Mouse (Mus musculus) kidney, postnatal 0 days (tissue): ENCODE data around the gene Esrrg. TPM values are rescaled to one million over a fixed set of nuclear protein-coding genes. Genes with fewer than 3 reads are reported as not detected.

ENCODE experiments used
- ATAC-seq: fragments of 200-750 bp; cut with Nextera tagmentation; replicated peaks from 2 replicates; pipeline ENCODE4 v1.8.0; 2017; ENCODE audit warnings: low read depth, moderate number of reproducible peaks, moderate TSS enrichment, moderate library complexity; ENCODE audit not compliant: low FRiP score
- DNase-seq: peaks from one replicate; pipeline ENCODE4 v3.0.0-alpha.2; 2016; ENCODE audit warnings: low spot score
- H3K27ac ChIP-seq: fragments of 300-500 bp; sonication (generic); 2 replicates; pipeline ENCODE4 v1.5.1; 2014; ENCODE audit warnings: mild to moderate bottlenecking
- H3K27me3 ChIP-seq: fragments of 300-500 bp; sonication (generic); 2 replicates; pipeline ENCODE4 v1.6.1; 2014; ENCODE audit warnings: low read length, mixed read lengths; ENCODE audit not compliant: insufficient read depth
- H3K36me3 ChIP-seq: fragments of 300-500 bp; sonication (generic); 2 replicates; pipeline ENCODE4 v1.6.1; 2014; ENCODE audit warnings: low read length, mixed read lengths; ENCODE audit not compliant: insufficient read depth
- H3K4me1 ChIP-seq: fragments of 300-500 bp; sonication (generic); replicated peaks from 2 replicates; pipeline ENCODE4 v1.6.1; 2014; ENCODE audit warnings: antibody characterized with exemption, low read length, mixed read lengths; ENCODE audit not compliant: insufficient read depth
- H3K4me2 ChIP-seq: fragments of 300-500 bp; sonication (generic); 2 replicates; pipeline ENCODE4 v1.6.1; 2014; ENCODE audit warnings: mild to moderate bottlenecking, low read length, moderate library complexity, mixed read lengths
- H3K4me3 ChIP-seq: fragments of 300-500 bp; sonication (generic); replicated peaks from 2 replicates; pipeline ENCODE4 v1.5.1; 2014; ENCODE audit warnings: low read depth, low read length
- H3K9ac ChIP-seq: fragments of 300-500 bp; sonication (generic); 2 replicates; pipeline ENCODE4 v1.6.1; 2014; ENCODE audit warnings: low read depth, low read length
- H3K9me3 ChIP-seq: fragments of 300-500 bp; sonication (generic); replicated peaks from 2 replicates; pipeline ENCODE4 v1.6.1; 2016; ENCODE audit warnings: low read length, inconsistent platforms, mixed read lengths
- CTCF ChIP-seq: IDR thresholded peaks from 2 replicates; pipeline ENCODE4 v1.5.1; 2016; ENCODE audit warnings: antibody characterized with exemption, low read depth, mild to moderate bottlenecking, moderate library complexity
- WGBS: fragments of 180-500 bp; shearing (Covaris S2); extraction: QIAGEN DNeasy Blood & Tissue Kit; methylation state at CpG from one replicate; pipeline ENCODE4 v1.1.7; 2014; 5-methylcytosine and 5-hydroxymethylcytosine counted together
- polyA plus RNA-seq: library from polyadenylated mRNA; unstranded; fragments of >200 nt; fragmentation: Nextera tagmentation; extraction: Ambion mirVana; gene quantifications from 2 replicates; pipeline ENCODE4 v1.2.1, GENCODE M21; 2015

Esrrg gene
- polyA plus RNA-seq, 1 experiment from 2014 or later, result 26.0 TPM

- no peaks in the 10 kb centered on the region for H3K36me3 ChIP-seq
- no peak overlapping the region for H3K27ac ChIP-seq
- H3K4me1 ChIP-seq, result no peaks in the 10 kb centered on the region
- H3K4me2 ChIP-seq, result no peak overlapping the region
- TF ChIP-seq CTCF, result no peak
- no peak overlapping the region for H3K4me3 ChIP-seq
- no peak for DNase-seq
- WGBS, result 32% methylated on average over 7 of the region's 7 CpGs
- no peak for ATAC-seq
- no peaks in the 10 kb centered on the region for H3K9me3 ChIP-seq
- no peaks in the 10 kb centered on the region for H3K27me3 ChIP-seq
- no peak overlapping the region for H3K9ac ChIP-seq
Observed at GRCm38 (mm10) chr1:187787055-187788016, 178.7 kb downstream of the Esrrg start.

GRCm38 (mm10) chr1:187794240-187794930 lies 185.8 kb downstream of the Esrrg start:
- H3K27ac ChIP-seq, result no peak overlapping the region
- no peak overlapping the region for H3K4me2 ChIP-seq
- no peaks in the 10 kb centered on the region for H3K36me3 ChIP-seq
- no peak overlapping the region for H3K9ac ChIP-seq
- H3K4me3 ChIP-seq, result no peak overlapping the region
- no peak for TF ChIP-seq CTCF
- H3K27me3 ChIP-seq, result no peaks in the 10 kb centered on the region
- no peaks in the 10 kb centered on the region for H3K9me3 ChIP-seq
- ATAC-seq, result no peak
- 0 out of 2 replicates have a peak, but pooled peaks cover 6% of the 10 kb centered on the region for H3K4me1 ChIP-seq
- DNase-seq, result no peak
- WGBS, result 79% methylated on average over 5 of the region's 5 CpGs

- Histone ChIP-seq H3K36me3 (no peaks in the 10 kb centered on the region), H3K4me1 (0 out of 2 replicates have a peak, but pooled peaks cover 6% of the 10 kb centered on the region), H3K27me3 (no peaks in the 10 kb centered on the region), H3K4me3 (no peak overlapping the region), H3K4me2 (no peak overlapping the region), H3K9ac (no peak overlapping the region), H3K9me3 (no peaks in the 10 kb centered on the region), H3K27ac (no peak overlapping the region)
- ATAC-seq (no peak), DNase-seq (peak; percentile 39)
- no peak for TF ChIP-seq CTCF
- whole genome bisulfite sequencing, result 19% methylated on average over 3 of the region's 3 CpGs
Observed at GRCm38 (mm10) chr1:187795551-187795950, 187.0 kb downstream of the Esrrg start.

GRCm38 (mm10) chr1:187799300-187799699 lies 190.7 kb downstream of the Esrrg start:
- TF ChIP-seq CTCF, result no peak
- ATAC-seq, result no peak
- no peak overlapping the region for H3K4me2 ChIP-seq
- no peaks in the 10 kb centered on the region for H3K27me3 ChIP-seq
- no peaks in the 10 kb centered on the region for H3K36me3 ChIP-seq
- H3K9me3 ChIP-seq, result no peaks in the 10 kb centered on the region
- no peak overlapping the region for H3K4me3 ChIP-seq
- no peak overlapping the region for H3K27ac ChIP-seq
- DNase-seq, result no peak
- no peak overlapping the region for H3K9ac ChIP-seq
- 49% methylated on average over 7 of the region's 7 CpGs for WGBS
- H3K4me1 ChIP-seq, result 0 out of 2 replicates have a peak, but pooled peaks cover 10% of the 10 kb centered on the region

- Histone ChIP-seq H3K4me2 (no peak overlapping the region), H3K4me1 (0 out of 2 replicates have a peak, but pooled peaks cover 6% of the 10 kb centered on the region), H3K4me3 (no peak overlapping the region), H3K9ac (no peak overlapping the region), H3K27me3 (no peaks in the 10 kb centered on the region), H3K27ac (no peak overlapping the region), H3K36me3 (no peaks in the 10 kb centered on the region), H3K9me3 (no peaks in the 10 kb centered on the region)
- DNase-seq, result no peak
- no peak for ATAC-seq
- no peak for TF ChIP-seq CTCF
- WGBS, result 76% methylated on average over 10 of the region's 10 CpGs
Observed at GRCm38 (mm10) chr1:187800761-187801160, 192.2 kb downstream of the Esrrg start.

- Histone ChIP-seq H3K9ac (no peak overlapping the region), H3K4me1 (peaks cover 16% of the 10 kb centered on the region; the same call in 1 of the 2 replicates), H3K4me2 (no peak overlapping the region), H3K9me3 (no peaks in the 10 kb centered on the region), H3K27ac (0 out of 2 replicates have a peak overlapping the region, but pooled peaks have one; percentile 42), H3K27me3 (no peaks in the 10 kb centered on the region), H3K36me3 (no peaks in the 10 kb centered on the region), H3K4me3 (no peak overlapping the region)
- TF ChIP-seq CTCF, result no peak
- 39% methylated on average over 5 of the region's 5 CpGs for WGBS
- ATAC-seq (no peak), DNase-seq (no peak)
Observed at GRCm38 (mm10) chr1:187803566-187803965, 195.0 kb downstream of the Esrrg start.
